Mouse (Mus musculus) forebrain, postnatal 0 days (tissue): ENCODE results near the gene Dctn2. TPM values are rescaled to one million over a fixed set of nuclear protein-coding genes. Genes with fewer than 3 reads are reported as not detected.

Experiments
- ATAC-seq: fragments of 200-750 bp; cut with Nextera tagmentation; 2 replicates; pipeline ENCODE4 v1.8.0; 2017; ENCODE audit warnings: mild to moderate bottlenecking, moderate library complexity
- DNase-seq: peaks from one replicate; pipeline ENCODE4 v3.0.0-alpha.2; 2015
- H3K27ac ChIP-seq: fragments of 300-500 bp; sonication (generic); 2 replicates; pipeline ENCODE4 v1.5.1; 2014; ENCODE audit warnings: low read depth, mild to moderate bottlenecking, antibody characterized with exemption, low read length, moderate library complexity, mixed read lengths
- H3K27me3 ChIP-seq: fragments of 300-500 bp; sonication (generic); 2 replicates; pipeline ENCODE4 v1.6.1; 2014; ENCODE audit warnings: mild to moderate bottlenecking, low read length, mixed read lengths; ENCODE audit not compliant: insufficient read depth
- H3K36me3 ChIP-seq: fragments of 300-500 bp; sonication (generic); 2 replicates; pipeline ENCODE4 v1.6.1; 2014; ENCODE audit warnings: mild to moderate bottlenecking, moderate library complexity; ENCODE audit not compliant: insufficient read depth
- H3K4me1 ChIP-seq: fragments of 300-500 bp; sonication (generic); 2 replicates; pipeline ENCODE4 v1.6.1; 2014; ENCODE audit warnings: antibody characterized with exemption; ENCODE audit not compliant: insufficient read depth
- H3K4me2 ChIP-seq: fragments of 300-500 bp; sonication (generic); 2 replicates; pipeline ENCODE4 v1.6.1; 2014; ENCODE audit warnings: low read depth, mild to moderate bottlenecking, moderate library complexity
- H3K4me3 ChIP-seq: fragments of 300-500 bp; sonication (generic); 2 replicates; pipeline ENCODE4 v1.5.1; 2014; ENCODE audit warnings: low read depth, low read length, mixed read lengths
- H3K9ac ChIP-seq: fragments of 300-500 bp; sonication (generic); 2 replicates; pipeline ENCODE4 v1.6.1; 2014; ENCODE audit warnings: mild to moderate bottlenecking
- H3K9me3 ChIP-seq: fragments of 300-500 bp; sonication (generic); 2 replicates; pipeline ENCODE4 v1.6.1; 2016; ENCODE audit warnings: low read length
- CTCF ChIP-seq: sonication (generic); IDR thresholded peaks from 2 replicates; pipeline ENCODE4 v1.5.1; 2016; ENCODE audit warnings: antibody characterized with exemption, control low read depth, low read depth
- WGBS: fragments of 180-500 bp; shearing (Covaris S2); extraction: QIAGEN DNeasy Blood & Tissue Kit; methylation state at CpG from one replicate; pipeline ENCODE4 v1.1.7; 2014; 5-methylcytosine and 5-hydroxymethylcytosine counted together
- polyA plus RNA-seq: library from polyadenylated mRNA; unstranded; fragments of >200 nt; fragmentation: Nextera tagmentation; extraction: Ambion mirVana; gene quantifications from 2 replicates; pipeline ENCODE4 v1.2.1, GENCODE M21; 2015
- total RNA-seq: library from RNA; depleted of rRNA; stranded (reverse); fragments of >200 nt; gene quantifications from 2 replicates; pipeline ENCODE4 v1.2.3, GENCODE M21; 2014

Dctn2 gene
- total and polyA plus RNA-seq, 2 experiments from 2014 or later: 272 to 332 TPM

GRCm38 (mm10) chr10:127255625-127256345 is 10.4 kb upstream of the Dctn2 start:
- Histone ChIP-seq H3K4me1 (peaks cover 26% of the 10 kb centered on the region), H3K27ac (no peak overlapping the region), H3K36me3 (peaks cover 14% of the 10 kb centered on the region), H3K9me3 (no peaks in the 10 kb centered on the region), H3K9ac (no peak overlapping the region), H3K27me3 (no peaks in the 10 kb centered on the region), H3K4me2 (peak overlapping the region; percentile 17; the same call in 1 of the 2 replicates), H3K4me3 (no peak overlapping the region)
- DNase-seq: peak; percentile 77
- peak; percentile 77 for ATAC-seq
- 20% methylated on average over 14 of the region's 14 CpGs for WGBS
- peak; percentile 44; the same call in 1 of the 2 replicates for TF ChIP-seq CTCF

GRCm38 (mm10) chr10:127257790-127258189 is 8.4 kb upstream of the Dctn2 start:
- H3K36me3 ChIP-seq: peaks cover 14% of the 10 kb centered on the region
- ATAC-seq: no peak
- H3K4me2 ChIP-seq: no peak overlapping the region
- H3K27ac ChIP-seq: no peak overlapping the region
- no peak for DNase-seq
- no peak overlapping the region for H3K9ac ChIP-seq
- H3K4me1 ChIP-seq: peaks cover 36% of the 10 kb centered on the region
- no peak for TF ChIP-seq CTCF
- H3K27me3 ChIP-seq: no peaks in the 10 kb centered on the region
- 82% methylated on average over 6 of the region's 6 CpGs for WGBS
- H3K4me3 ChIP-seq: no peak overlapping the region
- no peaks in the 10 kb centered on the region for H3K9me3 ChIP-seq

GRCm38 (mm10) chr10:127258489-127258888 is 7.7 kb upstream of the Dctn2 start:
- Histone ChIP-seq H3K4me3 (no peak overlapping the region), H3K36me3 (peaks cover 14% of the 10 kb centered on the region), H3K4me2 (peak overlapping the region; percentile 81), H3K4me1 (peaks cover 36% of the 10 kb centered on the region), H3K27me3 (no peaks in the 10 kb centered on the region), H3K9me3 (no peaks in the 10 kb centered on the region), H3K9ac (no peak overlapping the region), H3K27ac (no peak overlapping the region)
- no peak for TF ChIP-seq CTCF
- no peak for DNase-seq
- 80% methylated on average over 8 of the region's 8 CpGs for WGBS
- ATAC-seq: no peak

GRCm38 (mm10) chr10:127261706-127262547 is 4.2 kb upstream of the Dctn2 start:
- H3K9me3 ChIP-seq: no peaks in the 10 kb centered on the region
- peak overlapping the region; percentile 76 for H3K4me3 ChIP-seq
- peaks cover 31% of the 10 kb centered on the region for H3K4me1 ChIP-seq
- no peak for TF ChIP-seq CTCF
- peak overlapping the region; percentile 81 for H3K4me2 ChIP-seq
- ATAC-seq (peak; percentile 13; the same call in 1 of the 2 replicates), DNase-seq (peak; percentile 76)
- WGBS: 51% methylated on average over 15 of the region's 15 CpGs
- peak overlapping the region; percentile 89 for H3K9ac ChIP-seq
- H3K27me3 ChIP-seq: no peaks in the 10 kb centered on the region
- peak overlapping the region; percentile 94 for H3K27ac ChIP-seq
- peaks cover 11% of the 10 kb centered on the region for H3K36me3 ChIP-seq

- peak within 1 kb of the TSS; percentile 94 for H3K27ac ChIP-seq
- DNase-seq (peak; percentile 82), ATAC-seq (peak; percentile 52)
- no peaks in the 10 kb centered on the region for H3K9me3 ChIP-seq
- peak; percentile 32 for TF ChIP-seq CTCF
- 1% methylated on average over 51 of the region's 53 CpGs for WGBS
- peaks cover 6% of the 10 kb centered on the region for H3K36me3 ChIP-seq
- peak within 1 kb of the TSS; percentile 81 for H3K4me2 ChIP-seq
- H3K9ac ChIP-seq: peak within 1 kb of the TSS; percentile 89
- no peaks in the 10 kb centered on the region for H3K27me3 ChIP-seq
- peak within 1 kb of the TSS; percentile 76 for H3K4me3 ChIP-seq
- peaks cover 40% of the 10 kb centered on the region for H3K4me1 ChIP-seq
Measured at GRCm38 (mm10) chr10:127262548-127263398, 3.4 kb upstream of the Dctn2 start, which contains the start of gene Kif5a. TSS of gene Kif5a (minus strand) at chr10:127263348.

GRCm38 (mm10) chr10:127263631-127264030 is 2.5 kb upstream of the Dctn2 start:
- Histone ChIP-seq H3K9ac (peak overlapping the region; percentile 89), H3K27me3 (no peaks in the 10 kb centered on the region), H3K27ac (peak overlapping the region; percentile 94), H3K4me3 (peak overlapping the region; percentile 76), H3K36me3 (peaks cover 7% of the 10 kb centered on the region), H3K4me2 (peak overlapping the region; percentile 81), H3K9me3 (no peaks in the 10 kb centered on the region), H3K4me1 (peaks cover 38% of the 10 kb centered on the region)
- ATAC-seq: no peak
- TF ChIP-seq CTCF: no peak
- WGBS: 44% methylated on average over 3 of the region's 3 CpGs
- DNase-seq: no peak
